Mouse (Mus musculus) erythroblast, embryonic 14.5 days (primary cell): ENCODE data around the gene Dph2. TPM values are rescaled to one million over a fixed set of nuclear protein-coding genes. Genes with fewer than 3 reads are reported as not detected.

Source experiments
- H3K27me3 ChIP-seq: 2 replicates; pipeline ENCODE4 v1.6.1; 2012; ENCODE audit warnings: inconsistent platforms; ENCODE audit not compliant: control insufficient read depth
- H3K36me3 ChIP-seq: 2 replicates; pipeline ENCODE4 v1.6.1; 2012; ENCODE audit warnings: mild to moderate bottlenecking, inconsistent platforms; ENCODE audit not compliant: control insufficient read depth
- H3K4me1 ChIP-seq: 2 replicates; pipeline ENCODE4 v1.6.1; 2012; ENCODE audit warnings: inconsistent platforms; ENCODE audit not compliant: control insufficient read depth
- H3K4me3 ChIP-seq: replicated peaks from 2 replicates; pipeline ENCODE3; 2012; ENCODE audit warnings: moderate library complexity, mild to moderate bottlenecking, inconsistent platforms
- H3K9me3 ChIP-seq: 2 replicates; pipeline ENCODE4 v1.6.1; 2012; ENCODE audit warnings: low read length, inconsistent platforms, mixed read lengths; ENCODE audit not compliant: control insufficient read depth
- GATA1 ChIP-seq: IDR thresholded peaks from 2 replicates; pipeline ENCODE4 v1.6.1; 2012; ENCODE audit warnings: low read length, inconsistent platforms, mixed read lengths
- TAL1 ChIP-seq: IDR thresholded peaks from 3 replicates; pipeline ENCODE4 v1.6.1; 2012; ENCODE audit warnings: low read length, inconsistent platforms, mixed read lengths
- polyA plus RNA-seq: library from polyadenylated mRNA; stranded (reverse); fragments of >175 nt; gene quantifications from 2 replicates; pipeline ENCODE4 v1.2.3, GENCODE M21; 2012

Dph2 gene
- polyA plus RNA-seq, 1 experiment = 0.31 TPM

- no peaks in the 10 kb centered on the region for H3K9me3 ChIP-seq
- peaks cover 35% of the 10 kb centered on the region for H3K27me3 ChIP-seq
- TF ChIP-seq TAL1 (no peak), GATA1 (no peak)
- peaks cover 52% of the 10 kb centered on the region for H3K36me3 ChIP-seq
- H3K4me1 ChIP-seq = peaks cover 64% of the 10 kb centered on the region
- H3K4me3 ChIP-seq = peak overlapping the region; percentile 92
These were observed 5.8 kb downstream of the Dph2 start for GRCm38 (mm10) chr4:117885994-117886393.

- Histone ChIP-seq H3K27me3 (peaks cover 44% of the 10 kb centered on the region), H3K4me3 (peak overlapping the region; percentile 92), H3K36me3 (peaks cover 44% of the 10 kb centered on the region), H3K4me1 (peaks cover 55% of the 10 kb centered on the region), H3K9me3 (no peaks in the 10 kb centered on the region)
- no peak for TF ChIP-seq GATA1
- no peak for TF ChIP-seq TAL1
These were observed 6.7 kb downstream of the Dph2 start for GRCm38 (mm10) chr4:117885093-117885492.

DNA sequence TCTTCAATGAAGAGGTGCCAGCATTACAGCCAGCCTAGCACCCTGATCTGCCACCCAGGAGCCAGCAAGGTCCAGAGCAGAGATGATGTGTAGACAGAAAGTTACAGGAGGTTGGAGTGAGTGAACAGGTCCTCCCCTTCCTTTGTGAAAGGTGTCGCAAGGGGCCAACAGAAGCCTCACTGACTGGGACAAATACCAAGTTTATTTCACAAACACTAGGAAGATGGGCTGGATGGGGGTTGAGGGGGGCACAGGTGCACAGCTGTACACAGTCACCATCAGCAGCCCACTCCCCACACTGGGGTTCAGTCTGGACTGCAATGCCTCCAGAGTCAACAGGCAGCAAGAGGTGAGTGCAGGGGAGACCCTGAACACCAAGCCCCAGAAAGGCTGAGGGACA lies 7.7 kb downstream of the Dph2 start:
- no peak for TF ChIP-seq TAL1
- no peak for TF ChIP-seq GATA1
- Histone ChIP-seq H3K4me3 (peak overlapping the region; percentile 62), H3K4me1 (peaks cover 50% of the 10 kb centered on the region), H3K36me3 (peaks cover 34% of the 10 kb centered on the region), H3K27me3 (peaks cover 48% of the 10 kb centered on the region), H3K9me3 (no peaks in the 10 kb centered on the region)

DNA sequence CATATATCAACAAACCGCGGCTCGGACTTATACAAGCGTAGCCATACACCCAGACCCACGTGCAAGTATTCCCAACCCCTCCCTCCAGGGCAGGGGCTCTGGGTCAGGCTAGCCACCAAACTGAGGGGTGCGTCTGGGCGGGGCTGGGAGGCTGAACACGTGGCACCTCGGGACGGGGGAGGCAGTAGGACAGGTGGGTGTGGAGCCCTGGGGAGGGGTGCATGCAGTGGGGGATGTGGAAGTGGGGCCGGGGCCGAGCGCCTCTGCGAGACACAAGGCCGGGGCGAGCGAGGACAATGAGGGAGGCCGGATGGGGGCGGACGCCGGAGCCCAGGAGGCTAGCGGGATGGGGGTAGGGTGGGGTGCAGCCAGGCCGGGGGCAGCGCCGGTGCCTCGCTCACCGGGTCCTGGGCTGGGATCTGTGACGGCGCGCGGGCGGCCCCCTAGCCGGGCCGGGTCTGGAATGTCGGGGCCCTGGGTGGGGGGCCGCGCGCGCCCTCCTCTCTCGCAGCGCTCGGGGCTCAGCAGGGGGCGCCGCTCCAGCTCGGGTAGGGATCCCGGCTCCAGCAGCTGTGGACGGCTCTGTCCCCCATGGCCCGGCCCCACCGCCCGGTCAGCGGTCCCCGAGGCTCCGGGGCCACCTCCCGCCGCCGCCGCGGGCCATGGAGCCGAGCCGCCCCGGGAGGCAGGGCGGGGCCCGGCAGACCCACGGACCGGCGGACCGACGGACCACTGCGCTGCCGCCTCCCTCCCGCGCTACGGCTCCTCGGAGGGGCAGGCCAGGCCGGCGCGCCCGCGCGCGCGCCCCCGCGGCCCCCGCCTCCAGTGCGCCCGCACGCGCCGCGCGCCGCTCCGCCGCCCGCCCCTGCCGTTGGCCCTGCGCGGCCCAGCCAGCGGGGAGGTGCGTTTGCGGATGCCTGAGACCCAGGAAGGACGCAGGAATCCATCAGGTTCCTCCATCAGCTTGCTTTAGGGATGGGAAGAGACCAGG lies 8.8 kb downstream of the Dph2 start, which contains the start of gene B4galt2:
Gene B4galt2, minus strand, starts transcription at position 787 of the 991 bp plus-strand sequence.
- peaks cover 48% of the 10 kb centered on the region for H3K27me3 ChIP-seq
- H3K4me1 ChIP-seq = peaks cover 48% of the 10 kb centered on the region
- peaks cover 31% of the 10 kb centered on the region for H3K36me3 ChIP-seq
- H3K9me3 ChIP-seq = no peaks in the 10 kb centered on the region
- TF ChIP-seq TAL1 (no peak), GATA1 (no peak)
- H3K4me3 ChIP-seq = peak within 1 kb of the TSS; percentile 62

- H3K4me3 ChIP-seq = no peak overlapping the region
- H3K27me3 ChIP-seq = peaks cover 41% of the 10 kb centered on the region
- TF ChIP-seq GATA1 = no peak
- TF ChIP-seq TAL1 = no peak
- H3K9me3 ChIP-seq = no peaks in the 10 kb centered on the region
- H3K4me1 ChIP-seq = peaks cover 18% of the 10 kb centered on the region
- H3K36me3 ChIP-seq = peaks cover 6% of the 10 kb centered on the region
These were observed 13.1 kb downstream of the Dph2 start for GRCm38 (mm10) chr4:117878703-117879102.

- peaks cover 2% of the 10 kb centered on the region; the same call in 1 of the 2 replicates for H3K36me3 ChIP-seq
- peaks cover 17% of the 10 kb centered on the region for H3K4me1 ChIP-seq
- no peak overlapping the region for H3K4me3 ChIP-seq
- no peaks in the 10 kb centered on the region for H3K9me3 ChIP-seq
- peaks cover 37% of the 10 kb centered on the region for H3K27me3 ChIP-seq
- TF ChIP-seq TAL1 = no peak
- no peak for TF ChIP-seq GATA1
These were observed 13.5 kb downstream of the Dph2 start for GRCm38 (mm10) chr4:117878301-117878700.

DNA sequence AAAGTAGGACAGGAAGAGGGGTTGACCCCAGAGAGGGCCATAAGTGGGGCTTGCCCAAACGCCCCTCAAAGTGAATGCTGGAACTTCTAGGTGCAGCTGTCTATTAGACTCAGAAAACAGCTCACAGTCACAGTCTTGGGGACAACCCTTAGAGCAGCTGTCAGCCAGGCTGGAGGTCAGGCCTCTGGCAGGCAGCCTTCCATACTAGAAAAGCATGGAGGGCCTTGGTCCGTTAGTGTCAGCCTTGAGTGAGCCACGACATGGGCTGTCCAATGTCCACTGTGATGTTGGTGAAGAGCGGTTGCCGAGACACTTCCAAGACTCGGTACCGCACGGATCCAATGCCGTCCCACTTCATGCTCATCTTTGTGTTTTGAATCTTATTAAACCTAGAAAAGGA lies 18.2 kb downstream of the Dph2 start:
- Histone ChIP-seq H3K27me3 (no peaks in the 10 kb centered on the region), H3K9me3 (no peaks in the 10 kb centered on the region), H3K4me3 (no peak overlapping the region), H3K4me1 (peaks cover 55% of the 10 kb centered on the region), H3K36me3 (peaks cover 35% of the 10 kb centered on the region)
- TF ChIP-seq GATA1 = no peak
- no peak for TF ChIP-seq TAL1

- H3K4me1 ChIP-seq = peaks cover 66% of the 10 kb centered on the region
- H3K9me3 ChIP-seq = no peaks in the 10 kb centered on the region
- H3K4me3 ChIP-seq = peak within 1 kb of the TSS; percentile 58
- H3K27me3 ChIP-seq = no peaks in the 10 kb centered on the region; the same call in 1 of the 2 replicates
- no peak for TF ChIP-seq GATA1
- TF ChIP-seq TAL1 = no peak
- peaks cover 46% of the 10 kb centered on the region for H3K36me3 ChIP-seq
These were observed 19.4 kb downstream of the Dph2 start, which contains the start of gene Ccdc24 for GRCm38 (mm10) chr4:117872471-117872886. Gene Ccdc24 (minus strand): TSS chr4:117872557.

GRCm38 (mm10) chr4:117871787-117872186 lies 20.0 kb downstream of the Dph2 start:
- Histone ChIP-seq H3K36me3 (peaks cover 52% of the 10 kb centered on the region), H3K27me3 (no peaks in the 10 kb centered on the region; the same call in 1 of the 2 replicates), H3K9me3 (no peaks in the 10 kb centered on the region), H3K4me1 (peaks cover 73% of the 10 kb centered on the region), H3K4me3 (peak overlapping the region; percentile 58)
- TF ChIP-seq TAL1 (peak; percentile 66), GATA1 (peak; percentile 70)
